In the genomic region with DNA sequence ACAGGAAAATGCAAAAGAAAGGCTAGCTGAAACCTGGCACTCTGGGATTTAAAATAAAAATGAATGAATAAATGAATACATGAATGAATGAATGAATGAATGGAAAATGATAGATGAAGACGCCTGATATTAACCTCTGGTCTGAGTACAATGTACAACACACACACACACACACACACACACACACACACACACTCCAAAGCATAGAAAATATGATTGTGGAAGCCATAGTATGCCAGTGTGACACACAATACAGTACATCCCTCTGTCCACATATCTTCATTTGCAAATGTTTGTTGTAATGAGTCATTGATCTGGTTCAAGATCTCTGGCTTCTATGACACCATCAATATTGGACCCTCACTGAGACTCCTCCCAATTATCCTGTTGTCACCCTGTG, we compare ENCODE assay signal across 11 mouse cellular contexts. TPM values are rescaled to one million over a fixed set of nuclear protein-coding genes. Genes with fewer than 3 reads are reported as not detected.
DNase-seq lines count a peak whose midpoint lies in the region; ATAC-seq lines count a peak whose summit lies in the region.
"Had no signal": no experiment of that assay in that cellular context is flagged by ENCODE, and none has a peak within 500 bp of the region (broad histone marks: within the 10 kb centered on the region; RNA-seq: fewer than 3 reads in every experiment).

No protein-coding gene starts in this region.

- no peak for DNase-seq in kidney, postnatal 25 days
- no peak for DNase-seq in cerebellum, adult 11-12 months
- DNase-seq in left cerebral cortex, postnatal 25 days (ENCODE audit: low spot score in 2 of 2) = no peak
- no peak for DNase-seq in right cerebral cortex, postnatal 25 days

- no peak overlapping the region for H3K9ac ChIP-seq in kidney, embryonic 14.5 days (ENCODE audit: low read depth, low read length)
- no peak overlapping the region for H3K9ac ChIP-seq in forebrain, embryonic 12.5 days
- no peak overlapping the region for H3K9ac ChIP-seq in limb, embryonic 12.5 days (replicated peaks)
- 0 out of 2 replicates have a peak overlapping the region, but pooled peaks have one; percentile 84 for H3K9ac ChIP-seq in neural tube, embryonic 13.5 days

- H3K9me3 ChIP-seq in kidney, embryonic 14.5 days (ENCODE audit: control insufficient read depth, low read length) = no peaks in the 10 kb centered on the region
- H3K9me3 ChIP-seq in forebrain, embryonic 12.5 days = no peaks in the 10 kb centered on the region
- H3K9me3 ChIP-seq in limb, embryonic 12.5 days = no peaks in the 10 kb centered on the region
- H3K9me3 ChIP-seq in neural tube, embryonic 13.5 days = no peaks in the 10 kb centered on the region

- no peaks in the 10 kb centered on the region for H3K4me1 ChIP-seq in kidney, embryonic 14.5 days (ENCODE audit: control insufficient read depth, insufficient read depth, low read length)
- H3K4me1 ChIP-seq in forebrain, embryonic 12.5 days = peaks cover 10% of the 10 kb centered on the region
- H3K4me1 ChIP-seq in limb, embryonic 12.5 days (replicated peaks) = peaks cover 6% of the 10 kb centered on the region
- peaks cover 13% of the 10 kb centered on the region for H3K4me1 ChIP-seq in neural tube, embryonic 13.5 days (replicated peaks)

- H3K36me3 ChIP-seq in kidney, embryonic 14.5 days (ENCODE audit: control insufficient read depth, insufficient read depth, low read length) = no peaks in the 10 kb centered on the region
- H3K36me3 ChIP-seq in forebrain, embryonic 12.5 days (replicated peaks) = no peaks in the 10 kb centered on the region
- no peaks in the 10 kb centered on the region for H3K36me3 ChIP-seq in limb, embryonic 12.5 days
- H3K36me3 ChIP-seq in neural tube, embryonic 13.5 days = no peaks in the 10 kb centered on the region; the same call in 1 of the 2 replicates

- no peaks in the 10 kb centered on the region for H3K27me3 ChIP-seq in kidney, embryonic 14.5 days (ENCODE audit: control insufficient read depth, insufficient read depth, low read length)
- peaks cover 14% of the 10 kb centered on the region; the same call in 1 of the 2 replicates for H3K27me3 ChIP-seq in forebrain, embryonic 12.5 days
- H3K27me3 ChIP-seq in limb, embryonic 12.5 days = peaks cover 14% of the 10 kb centered on the region
- H3K27me3 ChIP-seq in neural tube, embryonic 13.5 days = no peaks in the 10 kb centered on the region

- intact Hi-C loops in left cerebral cortex, postnatal 25 days (cut with DNase I) = loop anchor here (5.0 kb wide), 2 partner anchors 105 to 125 kb away; a partner anchor contains a TSS

- H3K4me2 ChIP-seq in kidney, embryonic 14.5 days (replicated peaks; ENCODE audit: low read depth, low read length) = peak overlapping the region; percentile 96; the same call in 1 of the 2 replicates
- peak overlapping the region; percentile 84; the same call in 1 of the 2 replicates for H3K4me2 ChIP-seq in forebrain, embryonic 12.5 days
- H3K4me2 ChIP-seq in limb, embryonic 12.5 days = peak overlapping the region; percentile 93
- peak overlapping the region; percentile 90 for H3K4me2 ChIP-seq in neural tube, embryonic 13.5 days

- peak overlapping the region; percentile 63; the same call in 1 of the 2 replicates for H3K4me3 ChIP-seq in kidney, embryonic 14.5 days (ENCODE audit: low read length)
- no peak overlapping the region for H3K4me3 ChIP-seq in forebrain, embryonic 12.5 days (replicated peaks)
- H3K4me3 ChIP-seq in limb, embryonic 12.5 days (replicated peaks) = peak overlapping the region; percentile 70
- peak overlapping the region; percentile 60 for H3K4me3 ChIP-seq in neural tube, embryonic 13.5 days

- 92% methylated on average over 1 of the region's 1 CpGs for WGBS in kidney, embryonic 14.5 days
- WGBS in forebrain, embryonic 12.5 days = 50% methylated on average over 1 of the region's 1 CpGs
- WGBS in limb, embryonic 12.5 days = 89% methylated on average over 1 of the region's 1 CpGs
- WGBS in neural tube, embryonic 13.5 days = 75% methylated on average over 1 of the region's 1 CpGs

- no peak for ATAC-seq in kidney, embryonic 14.5 days (ENCODE audit: low FRiP score, low TSS enrichment)
- peak; percentile 51 for ATAC-seq in forebrain, embryonic 12.5 days (ENCODE audit: low FRiP score)
- ATAC-seq in limb, embryonic 12.5 days (ENCODE audit: insufficient number of reproducible peaks, insufficient read depth, low FRiP score, low TSS enrichment, low read depth) = no peak
- ATAC-seq in neural tube, embryonic 13.5 days (ENCODE audit: low read depth) = peak; percentile 63

- H3K27ac ChIP-seq in kidney, embryonic 14.5 days (ENCODE audit: low read depth, low read length) = no peak overlapping the region
- no peak overlapping the region for H3K27ac ChIP-seq in forebrain, embryonic 12.5 days
- no peak overlapping the region for H3K27ac ChIP-seq in limb, embryonic 12.5 days
- H3K27ac ChIP-seq in neural tube, embryonic 13.5 days (replicated peaks) = peak overlapping the region; percentile 70

RNA-seq across cellular contexts. Expression of a gene that starts 0.6 kb away (rescaled TPM):
- polyA plus RNA-seq in kidney, embryonic 14.5 days (2014; fragmentation: Nextera tagmentation; extraction: Ambion mirVana) = 1.2 and 1.7 TPM in 2 replicates
- polyA plus RNA-seq in forebrain, embryonic 12.5 days (2016; fragmentation: Nextera tagmentation; extraction: Ambion mirVana) = 1.7 and 2.2 TPM in 2 replicates
- 1.4 and 1.8 TPM in 2 replicates for polyA plus RNA-seq in limb, embryonic 12.5 days (2016; fragmentation: Nextera tagmentation; extraction: Ambion mirVana)
- polyA plus RNA-seq in neural tube, embryonic 13.5 days (2015; fragmentation: Nextera tagmentation; extraction: Ambion mirVana) = 3.2 and 4.1 TPM in 2 replicates
- total RNA-seq in left cerebral cortex, postnatal 25 days (2021) = 1 to 10 TPM; 4.6 to 6.1 TPM
- polyA plus RNA-seq: small intestine, adult 2 months had no signal

RNA-seq across cellular contexts. Expression of a gene that starts 11.5 kb away (rescaled TPM):
- polyA plus RNA-seq in kidney, embryonic 14.5 days (2014; fragmentation: Nextera tagmentation; extraction: Ambion mirVana) = not detected in 2 replicates
- not detected in 2 replicates for polyA plus RNA-seq in forebrain, embryonic 12.5 days (2016; fragmentation: Nextera tagmentation; extraction: Ambion mirVana)
- polyA plus RNA-seq in limb, embryonic 12.5 days (2016; fragmentation: Nextera tagmentation; extraction: Ambion mirVana) = not detected in 2 replicates
- not detected in 2 replicates for polyA plus RNA-seq in neural tube, embryonic 13.5 days (2015; fragmentation: Nextera tagmentation; extraction: Ambion mirVana)
- total RNA-seq in left cerebral cortex, postnatal 25 days (2021) = not detected
- total RNA-seq: gastrocnemius, postnatal 36 days; layer of hippocampus, postnatal 36 days had no signal
- polyA plus RNA-seq: small intestine, adult 2 months had no signal

RNA-seq across cellular contexts. Expression of a gene that starts 16.1 kb away (rescaled TPM):
- 11.1 and 17.4 TPM in 2 replicates for polyA plus RNA-seq in kidney, embryonic 14.5 days (2014; fragmentation: Nextera tagmentation; extraction: Ambion mirVana)
- polyA plus RNA-seq in forebrain, embryonic 12.5 days (2016; fragmentation: Nextera tagmentation; extraction: Ambion mirVana) = 34.8 and 42.0 TPM in 2 replicates
- polyA plus RNA-seq in limb, embryonic 12.5 days (2016; fragmentation: Nextera tagmentation; extraction: Ambion mirVana) = 16.0 and 16.5 TPM in 2 replicates
- 38.6 and 43.2 TPM in 2 replicates for polyA plus RNA-seq in neural tube, embryonic 13.5 days (2015; fragmentation: Nextera tagmentation; extraction: Ambion mirVana)
- total RNA-seq in left cerebral cortex, postnatal 25 days (2021) = 10 to 100 TPM; 21.3 to 23.0 TPM

RNA-seq across cellular contexts. Expression of a gene that starts 21.5 kb away (rescaled TPM):
- not detected in 2 replicates for polyA plus RNA-seq in kidney, embryonic 14.5 days (2014; fragmentation: Nextera tagmentation; extraction: Ambion mirVana)
- not detected in 2 replicates for polyA plus RNA-seq in forebrain, embryonic 12.5 days (2016; fragmentation: Nextera tagmentation; extraction: Ambion mirVana)
- not detected in 2 replicates for polyA plus RNA-seq in limb, embryonic 12.5 days (2016; fragmentation: Nextera tagmentation; extraction: Ambion mirVana)
- polyA plus RNA-seq in neural tube, embryonic 13.5 days (2015; fragmentation: Nextera tagmentation; extraction: Ambion mirVana) = not detected in 2 replicates
- not detected for total RNA-seq in left cerebral cortex, postnatal 25 days (2021)
- total RNA-seq: gastrocnemius, postnatal 36 days; layer of hippocampus, postnatal 36 days had no signal
- polyA plus RNA-seq: small intestine, adult 2 months had no signal

RNA-seq across cellular contexts. Expression of a gene that starts 34.3 kb away (rescaled TPM):
- polyA plus RNA-seq in kidney, embryonic 14.5 days (2014; fragmentation: Nextera tagmentation; extraction: Ambion mirVana) = not detected in 2 replicates
- not detected in 2 replicates for polyA plus RNA-seq in forebrain, embryonic 12.5 days (2016; fragmentation: Nextera tagmentation; extraction: Ambion mirVana)
- polyA plus RNA-seq in limb, embryonic 12.5 days (2016; fragmentation: Nextera tagmentation; extraction: Ambion mirVana) = not detected in 2 replicates
- not detected in 2 replicates for polyA plus RNA-seq in neural tube, embryonic 13.5 days (2015; fragmentation: Nextera tagmentation; extraction: Ambion mirVana)
- total RNA-seq in left cerebral cortex, postnatal 25 days (2021) = not detected
- total RNA-seq: gastrocnemius, postnatal 36 days; layer of hippocampus, postnatal 36 days had no signal
- polyA plus RNA-seq: small intestine, adult 2 months had no signal

Comparison
In these comparisons a context has a peak if more than half of its experiments do, and no peak if none do; other contexts are left out.
1. ATAC-seq: peak in forebrain, embryonic 12.5 days (single experiment) and neural tube, embryonic 13.5 days (single experiment); none in kidney, embryonic 14.5 days (single experiment) and limb, embryonic 12.5 days (single experiment).
2. Peak in every context shown above with its lines, with median percentiles within 50 percentile points of each other: H3K4me2 ChIP-seq.